Mouse (Mus musculus) hindbrain, embryonic 15.5 days (tissue): ENCODE results near the gene Noa1. TPM values are rescaled to one million over a fixed set of nuclear protein-coding genes. Genes with fewer than 3 reads are reported as not detected.

ENCODE experiments used
- ATAC-seq: fragments of 200-750 bp; cut with Nextera tagmentation; 2 replicates; pipeline ENCODE4 v1.8.0; 2017; ENCODE audit warnings: low read depth, moderate number of reproducible peaks, moderate TSS enrichment; ENCODE audit not compliant: low FRiP score
- H3K27ac ChIP-seq: fragments of 300-500 bp; sonication (generic); replicated peaks from 2 replicates; pipeline ENCODE4 v1.5.1; 2015; ENCODE audit warnings: mild to moderate bottlenecking, inconsistent platforms
- H3K27me3 ChIP-seq: fragments of 300-500 bp; sonication (generic); 2 replicates; pipeline ENCODE4 v1.6.1; 2015; ENCODE audit warnings: control low read depth, inconsistent platforms
- H3K36me3 ChIP-seq: fragments of 300-500 bp; sonication (generic); 2 replicates; pipeline ENCODE4 v1.6.1; 2015; ENCODE audit warnings: control low read depth, inconsistent platforms
- H3K4me1 ChIP-seq: fragments of 300-500 bp; sonication (generic); replicated peaks from 2 replicates; pipeline ENCODE4 v1.6.1; 2015; ENCODE audit warnings: control low read depth, inconsistent platforms
- H3K4me2 ChIP-seq: fragments of 300-500 bp; sonication (generic); 2 replicates; pipeline ENCODE4 v1.6.1; 2015; ENCODE audit warnings: moderate library complexity, mild to moderate bottlenecking, inconsistent platforms
- H3K4me3 ChIP-seq: fragments of 300-500 bp; sonication (generic); 2 replicates; pipeline ENCODE4 v1.5.1; 2015; ENCODE audit warnings: mild to moderate bottlenecking, inconsistent platforms
- H3K9ac ChIP-seq: fragments of 300-500 bp; sonication (generic); 2 replicates; pipeline ENCODE4 v1.6.1; 2015; ENCODE audit warnings: inconsistent platforms
- H3K9me3 ChIP-seq: fragments of 300-500 bp; sonication (generic); 2 replicates; pipeline ENCODE4 v1.6.1; 2016; ENCODE audit warnings: control low read depth, inconsistent platforms
- WGBS: fragments of 180-500 bp; shearing (Covaris S2); methylation state at CpG from one replicate; pipeline ENCODE4 v1.1.7; 2015; 5-methylcytosine and 5-hydroxymethylcytosine counted together
- polyA plus RNA-seq: library from polyadenylated mRNA; unstranded; fragments of >200 nt; fragmentation: Nextera tagmentation; extraction: Ambion mirVana; gene quantifications from 2 replicates; pipeline ENCODE4 v1.2.1, GENCODE M21; 2015

Noa1 gene
- polyA plus RNA-seq, 1 experiment from 2014 or later = 35.6 TPM

DNA sequence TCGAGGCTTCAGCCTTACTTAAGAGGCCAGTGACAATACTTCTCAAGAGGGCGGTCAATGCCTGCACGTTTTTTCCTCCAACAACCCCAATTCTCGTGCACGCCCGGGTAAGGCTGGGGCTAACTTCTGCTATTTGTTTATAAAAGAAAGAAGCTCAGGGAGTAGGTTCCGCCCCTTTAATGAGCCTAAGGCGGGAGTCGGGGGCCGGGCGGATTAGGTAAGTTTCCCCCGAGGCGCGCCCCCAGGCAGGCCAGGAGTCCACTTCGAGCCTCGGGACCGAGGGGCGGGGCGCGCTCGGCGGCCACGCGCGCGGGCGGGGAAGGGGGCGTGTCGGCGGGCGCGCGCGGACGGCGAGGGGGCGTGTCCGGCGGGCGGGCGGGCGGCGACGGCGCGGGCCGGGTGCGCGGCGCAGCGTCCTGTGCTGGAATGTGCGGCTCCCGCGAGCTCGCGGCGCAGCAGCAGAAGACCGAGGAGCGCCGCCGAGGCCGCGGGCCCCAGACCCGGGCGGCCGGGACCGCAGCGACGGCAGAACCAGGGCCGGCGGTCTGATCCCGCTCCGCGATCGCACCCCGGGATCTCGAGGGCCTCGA is 44.7 kb downstream of the Noa1 start, which contains the start of gene Rest:
Rest (plus strand) TSS at position 411 of the 590 bp plus-strand sequence.
- Histone ChIP-seq H3K4me3 (peak within 1 kb of the TSS; percentile 89), H3K4me2 (peak within 1 kb of the TSS; percentile 71), H3K9ac (peak within 1 kb of the TSS; percentile 74), H3K36me3 (no peaks in the 10 kb centered on the region), H3K27ac (peak within 1 kb of the TSS; percentile 84), H3K27me3 (no peaks in the 10 kb centered on the region), H3K9me3 (no peaks in the 10 kb centered on the region), H3K4me1 (peaks cover 16% of the 10 kb centered on the region)
- peak; percentile 88 for ATAC-seq
- 2% methylated on average over 22 of the region's 78 CpGs for WGBS

DNA sequence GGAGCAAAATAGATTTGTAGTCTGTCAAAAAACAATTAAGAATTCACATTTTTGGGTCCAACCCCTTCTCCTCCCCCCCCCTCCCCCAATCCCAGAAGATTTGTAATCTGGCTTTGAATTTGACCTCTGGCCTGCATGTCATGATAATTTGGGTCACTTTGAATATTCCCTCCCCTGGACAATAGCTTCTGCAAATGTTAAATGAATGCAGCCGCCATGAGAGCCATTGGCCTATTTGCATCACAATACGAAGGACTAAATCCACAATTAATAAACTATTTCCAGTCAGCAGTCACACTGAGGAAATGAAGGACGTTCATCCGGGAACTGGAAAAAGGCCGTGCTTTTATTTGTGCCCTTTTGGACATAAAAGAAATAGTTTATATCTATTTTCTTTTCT is 47.8 kb downstream of the Noa1 start:
- Histone ChIP-seq H3K4me2 (no peak overlapping the region), H3K27me3 (no peaks in the 10 kb centered on the region), H3K9me3 (no peaks in the 10 kb centered on the region), H3K4me1 (peaks cover 9% of the 10 kb centered on the region), H3K36me3 (no peaks in the 10 kb centered on the region), H3K9ac (no peak overlapping the region), H3K27ac (no peak overlapping the region), H3K4me3 (no peak overlapping the region)
- no peak for ATAC-seq
- 21% methylated on average over 5 of the region's 5 CpGs for WGBS

DNA sequence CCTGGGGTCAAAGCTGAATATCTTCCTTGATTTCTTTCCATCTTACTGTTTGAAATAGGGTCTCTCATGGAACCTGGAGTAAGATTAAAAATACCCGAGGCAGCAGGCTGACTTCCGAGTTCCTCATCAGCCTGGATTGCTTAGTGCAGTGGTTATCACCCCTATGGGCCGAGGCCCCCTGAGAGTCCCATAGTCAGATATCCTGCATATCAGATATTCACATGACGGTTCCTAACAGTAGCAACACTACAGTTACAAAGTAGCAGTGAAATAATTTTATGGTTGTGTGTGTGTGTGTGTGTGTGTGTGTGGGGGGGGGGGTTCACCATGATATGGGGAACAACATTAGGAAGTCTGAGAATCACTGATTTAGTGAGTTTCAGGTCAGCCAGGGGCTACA is 48.7 kb downstream of the Noa1 start:
- Histone ChIP-seq H3K4me3 (no peak overlapping the region), H3K4me1 (0 out of 2 replicates have a peak, but pooled peaks cover 2% of the 10 kb centered on the region), H3K27ac (no peak overlapping the region), H3K4me2 (no peak overlapping the region), H3K9ac (no peak overlapping the region), H3K27me3 (no peaks in the 10 kb centered on the region), H3K9me3 (no peaks in the 10 kb centered on the region), H3K36me3 (no peaks in the 10 kb centered on the region)
- ATAC-seq = no peak
- WGBS = 74% methylated on average over 4 of the region's 4 CpGs

DNA sequence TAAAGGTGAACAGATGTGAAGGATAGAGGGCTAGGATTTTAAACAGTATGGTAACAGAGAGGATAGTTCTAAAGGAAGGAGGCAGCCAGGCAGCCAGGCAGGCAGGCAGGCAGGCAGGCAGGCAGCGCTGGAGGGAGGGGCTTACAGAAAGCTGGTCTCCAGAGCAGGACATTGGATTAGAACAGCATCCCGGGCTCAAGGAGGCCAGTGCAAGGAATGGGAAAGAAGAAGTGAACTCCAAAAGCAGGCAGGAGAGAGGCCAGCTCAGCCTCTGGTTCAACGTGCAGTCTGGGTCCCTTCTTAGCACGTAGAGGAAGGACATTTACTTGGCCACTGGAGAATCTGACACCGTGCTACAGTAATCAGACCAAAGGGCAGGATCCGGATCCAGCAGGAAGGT is 49.7 kb downstream of the Noa1 start:
- no peaks in the 10 kb centered on the region for H3K36me3 ChIP-seq
- H3K9me3 ChIP-seq = no peaks in the 10 kb centered on the region
- no peak overlapping the region for H3K27ac ChIP-seq
- WGBS = 67% methylated on average over 6 of the region's 6 CpGs
- ATAC-seq = no peak
- 0 out of 2 replicates have a peak, but pooled peaks cover 2% of the 10 kb centered on the region for H3K4me1 ChIP-seq
- no peaks in the 10 kb centered on the region for H3K27me3 ChIP-seq
- H3K9ac ChIP-seq = no peak overlapping the region
- no peak overlapping the region for H3K4me3 ChIP-seq
- no peak overlapping the region for H3K4me2 ChIP-seq

DNA sequence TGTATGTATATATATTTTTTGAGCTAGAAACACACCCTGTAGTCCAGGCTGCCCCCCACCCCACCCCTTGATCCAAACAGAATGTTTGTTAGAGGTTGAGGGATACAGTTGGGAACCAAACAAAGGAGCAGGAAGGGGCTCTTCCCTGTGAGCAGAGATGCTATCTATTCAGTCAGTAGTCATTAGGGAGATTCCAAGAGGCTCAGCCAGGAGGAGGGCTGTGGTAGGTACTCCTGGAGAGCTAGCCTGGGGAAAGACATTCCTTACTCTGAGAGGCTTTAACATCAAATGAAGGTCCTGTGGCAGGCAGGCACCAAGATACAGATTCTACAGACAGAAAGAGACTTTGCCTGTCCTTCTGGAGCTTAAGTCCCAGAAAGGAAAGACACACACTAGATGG is 50.6 kb downstream of the Noa1 start:
- no peak overlapping the region for H3K9ac ChIP-seq
- no peaks in the 10 kb centered on the region for H3K36me3 ChIP-seq
- H3K4me3 ChIP-seq = no peak overlapping the region
- H3K27me3 ChIP-seq = no peaks in the 10 kb centered on the region
- H3K4me1 ChIP-seq = no peaks in the 10 kb centered on the region
- no peak for ATAC-seq
- no peak overlapping the region for H3K27ac ChIP-seq
- no peak overlapping the region for H3K4me2 ChIP-seq
- no peaks in the 10 kb centered on the region for H3K9me3 ChIP-seq

DNA sequence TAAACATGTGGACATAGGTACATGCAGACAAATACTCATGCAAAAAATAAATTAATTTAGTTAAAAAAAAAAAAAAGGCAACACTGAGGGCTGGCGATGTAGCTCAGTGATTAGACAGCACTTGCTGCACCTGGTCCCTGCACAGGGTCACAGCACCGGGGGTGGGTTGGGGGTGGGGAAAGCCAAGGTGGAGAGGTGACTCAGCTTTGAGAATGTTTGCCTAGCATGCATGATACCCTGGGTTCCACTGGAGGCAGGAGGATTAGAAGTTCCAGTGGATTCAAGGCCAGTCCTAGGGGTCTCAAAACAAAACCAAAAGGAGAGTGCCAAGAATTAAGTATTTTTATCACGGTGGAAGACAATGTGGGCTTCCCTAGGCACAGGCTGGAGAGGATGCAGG is 52.3 kb downstream of the Noa1 start:
- no peak for ATAC-seq
- H3K27me3 ChIP-seq = no peaks in the 10 kb centered on the region
- H3K9me3 ChIP-seq = no peaks in the 10 kb centered on the region
- no peak overlapping the region for H3K4me3 ChIP-seq
- no peak overlapping the region for H3K4me2 ChIP-seq
- H3K36me3 ChIP-seq = no peaks in the 10 kb centered on the region
- no peak overlapping the region for H3K9ac ChIP-seq
- 81% methylated on average over 3 of the region's 3 CpGs for WGBS
- no peak overlapping the region for H3K27ac ChIP-seq
- H3K4me1 ChIP-seq = no peaks in the 10 kb centered on the region

DNA sequence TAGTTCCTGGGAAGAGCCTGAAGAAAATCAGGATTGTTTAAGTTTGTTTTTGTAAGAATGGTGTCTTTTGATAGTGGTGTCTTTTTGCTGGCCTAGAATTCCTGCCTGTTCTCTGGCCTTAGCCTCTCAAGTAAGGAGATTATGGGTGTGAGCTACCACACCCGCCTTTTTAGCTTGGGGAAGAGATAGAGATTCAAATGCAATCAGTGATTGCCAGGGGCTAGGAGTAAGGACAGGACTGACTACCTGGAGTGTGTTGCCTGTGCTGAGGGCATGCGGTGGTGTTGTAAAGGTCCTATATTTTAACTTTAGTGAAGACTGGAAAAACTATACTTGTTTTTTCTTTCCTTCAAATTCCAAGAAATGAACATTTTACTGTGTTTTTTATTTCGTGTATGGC is 55.5 kb downstream of the Noa1 start:
- no peaks in the 10 kb centered on the region for H3K36me3 ChIP-seq
- H3K27me3 ChIP-seq = no peaks in the 10 kb centered on the region
- WGBS = 73% methylated on average over 3 of the region's 3 CpGs
- H3K9ac ChIP-seq = no peak overlapping the region
- H3K9me3 ChIP-seq = no peaks in the 10 kb centered on the region
- no peaks in the 10 kb centered on the region for H3K4me1 ChIP-seq
- no peak overlapping the region for H3K4me3 ChIP-seq
- H3K27ac ChIP-seq = no peak overlapping the region
- no peak overlapping the region for H3K4me2 ChIP-seq
- no peak for ATAC-seq

DNA sequence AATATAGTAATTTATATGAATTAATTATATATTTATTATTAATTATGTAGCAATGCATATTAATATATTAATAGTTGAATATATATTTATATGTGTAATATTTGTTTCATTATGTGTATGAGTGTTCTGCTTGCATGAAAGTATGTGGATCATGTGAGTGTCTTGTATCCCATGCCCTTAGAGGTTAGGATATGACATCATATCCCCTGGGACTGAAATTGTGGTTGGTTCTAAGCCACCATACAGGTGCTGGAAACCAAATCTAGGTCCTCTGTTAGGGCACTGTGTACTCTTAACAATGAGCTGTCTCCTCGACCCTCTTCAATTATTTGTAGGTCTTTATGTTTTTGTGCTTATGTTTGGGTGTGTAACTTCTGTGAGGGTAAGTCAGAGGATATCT is 56.7 kb downstream of the Noa1 start:
- Histone ChIP-seq H3K4me1 (no peaks in the 10 kb centered on the region), H3K36me3 (no peaks in the 10 kb centered on the region), H3K4me3 (no peak overlapping the region), H3K27me3 (no peaks in the 10 kb centered on the region), H3K9ac (no peak overlapping the region), H3K9me3 (no peaks in the 10 kb centered on the region), H3K4me2 (no peak overlapping the region), H3K27ac (no peak overlapping the region)
- WGBS = 86% methylated on average over 1 of the region's 1 CpGs
- ATAC-seq = no peak

DNA sequence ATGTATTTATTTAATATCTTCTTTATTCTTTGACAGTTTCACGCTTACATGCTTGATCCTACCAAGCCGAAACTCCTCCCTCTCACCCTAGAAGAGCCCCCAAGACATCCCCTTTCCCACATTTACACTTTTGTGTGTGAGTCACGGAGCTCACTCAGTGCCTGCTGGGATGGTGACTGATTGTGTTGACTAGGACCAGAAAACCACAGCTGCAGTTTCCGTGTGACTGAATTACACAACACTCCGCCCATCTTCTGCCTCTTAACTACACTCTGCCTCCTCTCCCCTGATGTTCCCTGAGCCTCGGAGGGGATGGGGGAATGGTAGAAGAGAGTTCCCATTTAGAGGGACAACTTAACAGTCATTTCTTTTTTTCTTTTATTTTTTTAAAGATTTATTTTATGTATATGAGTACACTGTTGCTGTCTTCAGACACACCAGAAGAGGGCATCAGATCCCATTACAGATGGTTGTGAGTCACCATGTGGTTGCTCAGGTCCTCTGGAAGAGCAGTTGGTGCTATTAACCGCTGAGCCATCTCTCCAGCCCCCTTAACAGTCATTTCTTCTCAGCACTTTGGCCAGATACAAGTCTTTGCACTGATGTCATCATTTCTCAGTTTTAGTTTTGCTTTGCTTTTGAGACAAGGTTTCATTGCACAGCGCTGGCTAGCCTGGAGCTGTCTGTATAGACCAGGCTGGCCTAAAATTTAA is 57.6 kb downstream of the Noa1 start:
- Histone ChIP-seq H3K4me1 (no peaks in the 10 kb centered on the region), H3K9me3 (no peaks in the 10 kb centered on the region), H3K27me3 (no peaks in the 10 kb centered on the region), H3K4me3 (no peak overlapping the region), H3K9ac (no peak overlapping the region), H3K27ac (no peak overlapping the region), H3K4me2 (no peak overlapping the region), H3K36me3 (no peaks in the 10 kb centered on the region)
- no peak for ATAC-seq
- 56% methylated on average over 8 of the region's 8 CpGs for WGBS

DNA sequence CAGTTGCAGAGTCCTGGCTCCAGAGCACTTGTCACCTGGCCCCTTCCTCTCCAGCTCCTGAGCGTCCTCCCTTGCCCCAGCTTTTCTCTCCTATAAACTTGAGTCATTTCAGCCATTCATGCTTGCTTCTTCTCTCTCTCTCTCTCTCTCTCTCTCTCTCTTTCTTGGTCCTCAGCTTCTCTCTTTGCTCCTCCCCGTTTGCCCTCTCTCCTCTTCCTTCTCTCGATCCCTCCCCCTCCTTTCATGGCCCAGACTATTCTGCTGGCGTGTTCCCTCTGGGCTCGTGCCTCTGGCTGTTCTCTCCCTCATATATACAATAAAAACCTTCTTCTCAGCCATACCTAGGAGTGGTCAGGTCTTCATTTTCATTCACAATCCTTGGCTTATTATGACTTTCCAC is 58.2 kb downstream of the Noa1 start:
- H3K4me1 ChIP-seq = no peaks in the 10 kb centered on the region
- no peak overlapping the region for H3K4me3 ChIP-seq
- no peak for ATAC-seq
- 45% methylated on average over 5 of the region's 5 CpGs for WGBS
- no peaks in the 10 kb centered on the region for H3K36me3 ChIP-seq
- H3K9ac ChIP-seq = no peak overlapping the region
- H3K9me3 ChIP-seq = no peaks in the 10 kb centered on the region
- H3K4me2 ChIP-seq = no peak overlapping the region
- no peak overlapping the region for H3K27ac ChIP-seq
- H3K27me3 ChIP-seq = no peaks in the 10 kb centered on the region

DNA sequence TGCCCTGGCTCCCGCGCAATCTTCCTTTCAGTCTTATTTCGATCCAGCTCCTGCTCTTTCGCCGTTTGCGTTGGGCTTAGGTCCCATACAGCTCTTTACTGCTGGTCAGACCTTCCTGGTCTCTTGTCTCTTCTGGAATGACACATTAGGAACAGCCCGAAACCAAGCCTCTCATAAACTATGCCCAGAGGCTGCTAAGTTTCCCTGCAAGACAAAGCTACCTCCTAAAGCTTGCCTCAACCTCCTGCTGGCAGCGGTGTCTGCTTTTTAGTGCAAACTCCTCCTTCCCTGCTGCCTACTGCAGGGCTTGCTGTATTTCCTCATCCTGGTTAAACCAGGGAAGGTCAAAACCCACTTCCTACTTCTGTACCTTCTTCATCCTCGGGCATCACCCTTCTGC is 59.8 kb downstream of the Noa1 start:
- Histone ChIP-seq H3K4me2 (no peak overlapping the region), H3K4me1 (peaks cover 13% of the 10 kb centered on the region), H3K27ac (no peak overlapping the region), H3K36me3 (no peaks in the 10 kb centered on the region), H3K4me3 (no peak overlapping the region), H3K9me3 (no peaks in the 10 kb centered on the region), H3K27me3 (no peaks in the 10 kb centered on the region), H3K9ac (no peak overlapping the region)
- ATAC-seq = no peak
- WGBS = 71% methylated on average over 9 of the region's 9 CpGs

DNA sequence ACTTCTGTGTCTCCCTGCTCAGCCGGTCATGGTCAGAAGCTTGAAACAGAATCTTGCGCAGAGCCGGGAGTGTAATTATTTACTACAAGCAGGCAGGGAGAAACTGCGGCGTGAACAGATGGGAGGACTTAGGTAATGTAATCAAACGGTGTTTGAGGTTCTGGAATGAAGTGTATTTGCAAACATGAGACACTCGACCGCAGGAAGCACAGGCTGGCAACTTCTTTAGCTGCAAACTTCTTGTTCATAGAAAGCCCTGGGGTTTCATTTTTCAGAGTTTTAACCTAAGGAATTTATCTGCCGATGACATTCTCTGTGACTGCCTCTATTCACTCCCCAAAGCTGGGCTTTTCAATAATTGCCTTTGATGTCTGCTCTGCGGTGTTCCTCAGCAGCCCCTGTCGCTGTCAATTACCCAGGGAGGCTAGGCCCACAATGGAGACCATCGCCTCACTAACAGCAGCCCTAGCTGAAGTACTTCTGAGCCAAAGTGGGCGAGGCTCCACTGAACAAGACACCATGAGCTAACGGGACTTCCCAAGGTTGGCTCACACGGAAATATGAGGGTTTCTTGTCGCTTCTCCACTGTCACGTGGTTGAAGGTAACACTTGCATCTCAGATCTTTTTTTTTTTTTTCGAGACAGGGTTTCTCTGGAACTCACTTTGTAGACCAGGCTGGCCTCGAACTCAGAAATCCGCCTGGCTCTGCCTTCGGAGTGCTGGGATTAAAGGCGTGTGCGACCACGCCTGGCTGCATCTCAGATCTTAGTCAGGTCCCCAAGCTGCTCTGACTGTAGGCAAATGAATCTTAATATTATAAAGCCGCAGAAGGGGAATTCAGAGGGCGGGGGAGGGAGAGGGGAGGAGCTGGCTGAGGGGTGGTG is 63.9 kb downstream of the Noa1 start:
- WGBS = 28% methylated on average over 26 of the region's 26 CpGs
- Histone ChIP-seq H3K27ac (no peak overlapping the region), H3K4me2 (peak overlapping the region; percentile 52), H3K27me3 (no peaks in the 10 kb centered on the region), H3K4me3 (peak overlapping the region; percentile 21), H3K4me1 (peaks cover 19% of the 10 kb centered on the region), H3K9ac (no peak overlapping the region), H3K9me3 (no peaks in the 10 kb centered on the region), H3K36me3 (no peaks in the 10 kb centered on the region)
- peak; percentile 43 for ATAC-seq
